Mouse (Mus musculus) forebrain, embryonic 10.5 days (tissue): Measurements from ENCODE around the gene Spns2. TPM values are rescaled to one million over a fixed set of nuclear protein-coding genes. Genes with fewer than 3 reads are reported as not detected.
"Not testable (repeated sequence)": the region's sequence is repeated elsewhere in the genome, so short reads cannot be mapped to it uniquely, and the experiment has no call there.

Source experiments
- DNase-seq: peaks from one replicate; pipeline ENCODE4 v3.0.0-alpha.2; 2017; ENCODE audit warnings: low spot score; ENCODE audit errors: extremely low spot score
- H3K27ac ChIP-seq: fragments of 300-500 bp; sonication (generic); 2 replicates; pipeline ENCODE4 v1.5.1; 2016; ENCODE audit warnings: mild to moderate bottlenecking
- H3K27me3 ChIP-seq: fragments of 300-500 bp; sonication (generic); 2 replicates; pipeline ENCODE4 v1.6.1; 2016; ENCODE audit warnings: mild to moderate bottlenecking; ENCODE audit not compliant: poor library complexity, severe bottlenecking
- H3K36me3 ChIP-seq: fragments of 300-500 bp; sonication (generic); replicated peaks from 2 replicates; pipeline ENCODE4 v1.6.1; 2016; ENCODE audit warnings: mild to moderate bottlenecking, moderate library complexity
- H3K4me1 ChIP-seq: fragments of 300-500 bp; sonication (generic); 2 replicates; pipeline ENCODE4 v1.6.1; 2016
- H3K4me3 ChIP-seq: fragments of 300-500 bp; sonication (generic); 2 replicates; pipeline ENCODE4 v1.5.1; 2016; ENCODE audit warnings: mild to moderate bottlenecking, moderate library complexity
- H3K9me3 ChIP-seq: fragments of 300-500 bp; sonication (generic); 2 replicates; pipeline ENCODE4 v1.6.1; 2016; ENCODE audit warnings: mild to moderate bottlenecking, moderate library complexity
- WGBS: fragments of 180-500 bp; shearing (Covaris S2); methylation state at CpG from one replicate; pipeline ENCODE4 v1.1.7; 2016; 5-methylcytosine and 5-hydroxymethylcytosine counted together
- polyA plus RNA-seq: library from polyadenylated mRNA; unstranded; fragments of >200 nt; fragmentation: Nextera tagmentation; extraction: Ambion mirVana; gene quantifications from 2 replicates; pipeline ENCODE4 v1.2.1, GENCODE M21; 2016

The Spns2 gene
- polyA plus RNA-seq, 1 experiment from 2014 or later = 3.0 TPM

- Histone ChIP-seq H3K4me3 (peak overlapping the region; percentile 96), H3K4me1 (peaks cover 28% of the 10 kb centered on the region), H3K36me3 (peaks cover 36% of the 10 kb centered on the region), H3K27ac (peak overlapping the region; percentile 94)
- H3K27me3 ChIP-seq, H3K9me3 ChIP-seq, DNase-seq: not testable (repeated sequence)
- WGBS = 47% methylated on average over 6 of the region's 6 CpGs
Measured at GRCm38 (mm10) chr11:72440597-72440964, 49.1 kb downstream of the Spns2 start.

- no peak overlapping the region for H3K27ac ChIP-seq
- no peak for DNase-seq
- H3K4me1 ChIP-seq = peaks cover 35% of the 10 kb centered on the region
- no peak overlapping the region for H3K4me3 ChIP-seq
- WGBS = 82% methylated on average over 4 of the region's 4 CpGs
- H3K27me3 ChIP-seq = no peaks in the 10 kb centered on the region
- H3K9me3 ChIP-seq = no peaks in the 10 kb centered on the region
- peaks cover 15% of the 10 kb centered on the region for H3K36me3 ChIP-seq
Measured at GRCm38 (mm10) chr11:72438411-72438810, 51.3 kb downstream of the Spns2 start.

GRCm38 (mm10) chr11:72436756-72437650, 52.7 kb downstream of the Spns2 start:
- Histone ChIP-seq H3K27ac (peak overlapping the region; percentile 12; the same call in 1 of the 2 replicates), H3K36me3 (peaks cover under 1% of the 10 kb centered on the region), H3K9me3 (no peaks in the 10 kb centered on the region), H3K4me1 (peaks cover 24% of the 10 kb centered on the region), H3K27me3 (no peaks in the 10 kb centered on the region), H3K4me3 (no peak overlapping the region)
- 82% methylated on average over 16 of the region's 16 CpGs for WGBS
- DNase-seq = no peak

- H3K27ac ChIP-seq = no peak overlapping the region
- H3K9me3 ChIP-seq = no peaks in the 10 kb centered on the region
- no peak overlapping the region for H3K4me3 ChIP-seq
- WGBS = 81% methylated on average over 5 of the region's 5 CpGs
- no peaks in the 10 kb centered on the region for H3K27me3 ChIP-seq
- no peaks in the 10 kb centered on the region for H3K36me3 ChIP-seq
- DNase-seq = no peak
- H3K4me1 ChIP-seq = peaks cover 20% of the 10 kb centered on the region
Measured at GRCm38 (mm10) chr11:72436271-72436670, 53.4 kb downstream of the Spns2 start.

- Histone ChIP-seq H3K4me1 (peaks cover 20% of the 10 kb centered on the region), H3K9me3 (no peaks in the 10 kb centered on the region), H3K27me3 (no peaks in the 10 kb centered on the region), H3K27ac (no peak overlapping the region), H3K36me3 (no peaks in the 10 kb centered on the region), H3K4me3 (no peak overlapping the region)
- DNase-seq = no peak
- 48% methylated on average over 2 of the region's 2 CpGs for WGBS
Measured at GRCm38 (mm10) chr11:72435694-72436045, 54.0 kb downstream of the Spns2 start.

- DNase-seq = no peak
- WGBS = 74% methylated on average over 11 of the region's 11 CpGs
- Histone ChIP-seq H3K4me3 (no peak within 1 kb of the TSS), H3K9me3 (no peaks in the 10 kb centered on the region), H3K27me3 (no peaks in the 10 kb centered on the region), H3K4me1 (peaks cover 20% of the 10 kb centered on the region), H3K36me3 (no peaks in the 10 kb centered on the region), H3K27ac (no peak within 1 kb of the TSS)
Measured at GRCm38 (mm10) chr11:72434963-72435693, 54.6 kb downstream of the Spns2 start, which contains the start of gene Ggt6. Gene Ggt6, plus strand, starts transcription at chr11:72435526.

- H3K4me3 ChIP-seq, DNase-seq, H3K27ac ChIP-seq, H3K4me1 ChIP-seq, H3K9me3 ChIP-seq, H3K36me3 ChIP-seq, H3K27me3 ChIP-seq: not testable (repeated sequence)
- 68% methylated on average over 9 of the region's 9 CpGs for WGBS
Measured at GRCm38 (mm10) chr11:72430311-72431068, 59.2 kb downstream of the Spns2 start.

- DNase-seq = peak; percentile 72
- H3K4me3 ChIP-seq = peak overlapping the region; percentile 27
- no peaks in the 10 kb centered on the region for H3K27me3 ChIP-seq
- WGBS = 50% methylated on average over 7 of the region's 7 CpGs
- H3K9me3 ChIP-seq = no peaks in the 10 kb centered on the region; the same call in 1 of the 2 replicates
- H3K36me3 ChIP-seq = no peaks in the 10 kb centered on the region
- H3K27ac ChIP-seq = peak overlapping the region; percentile 70
- H3K4me1 ChIP-seq = no peaks in the 10 kb centered on the region; the same call in 1 of the 2 replicates
Measured at GRCm38 (mm10) chr11:72429288-72429690, 60.4 kb downstream of the Spns2 start.

- peak overlapping the region; percentile 20; the same call in 1 of the 2 replicates for H3K4me3 ChIP-seq
- 0 out of 2 replicates have a peak overlapping the region, but pooled peaks have one; percentile 70 for H3K27ac ChIP-seq
- peak; percentile 73 for DNase-seq
- H3K4me1 ChIP-seq = no peaks in the 10 kb centered on the region; the same call in 1 of the 2 replicates
- no peaks in the 10 kb centered on the region for H3K36me3 ChIP-seq
- 2% methylated on average over 5 of the region's 5 CpGs for WGBS
- H3K9me3 ChIP-seq = no peaks in the 10 kb centered on the region; the same call in 1 of the 2 replicates
- no peaks in the 10 kb centered on the region for H3K27me3 ChIP-seq
Measured at GRCm38 (mm10) chr11:72428694-72429093, 61.0 kb downstream of the Spns2 start.

- Histone ChIP-seq H3K27ac (no peak overlapping the region), H3K4me1 (no peaks in the 10 kb centered on the region; the same call in 1 of the 2 replicates), H3K9me3 (no peaks in the 10 kb centered on the region; the same call in 1 of the 2 replicates), H3K4me3 (no peak overlapping the region), H3K27me3 (no peaks in the 10 kb centered on the region), H3K36me3 (no peaks in the 10 kb centered on the region)
- DNase-seq = no peak
Measured at GRCm38 (mm10) chr11:72426884-72427283, 62.8 kb downstream of the Spns2 start.

GRCm38 (mm10) chr11:72425201-72425600, 64.5 kb downstream of the Spns2 start:
- H3K36me3 ChIP-seq = no peaks in the 10 kb centered on the region
- no peaks in the 10 kb centered on the region for H3K27me3 ChIP-seq
- DNase-seq = no peak
- H3K27ac ChIP-seq = no peak overlapping the region
- no peak overlapping the region for H3K4me3 ChIP-seq
- no peaks in the 10 kb centered on the region; the same call in 1 of the 2 replicates for H3K4me1 ChIP-seq
- H3K9me3 ChIP-seq = no peaks in the 10 kb centered on the region; the same call in 1 of the 2 replicates

- Histone ChIP-seq H3K27ac (no peak overlapping the region), H3K4me3 (no peak overlapping the region), H3K4me1 (no peaks in the 10 kb centered on the region), H3K9me3 (no peaks in the 10 kb centered on the region; the same call in 1 of the 2 replicates), H3K36me3 (no peaks in the 10 kb centered on the region), H3K27me3 (no peaks in the 10 kb centered on the region)
- no peak for DNase-seq
- 86% methylated on average over 4 of the region's 4 CpGs for WGBS
Measured at GRCm38 (mm10) chr11:72423686-72424085, 66.0 kb downstream of the Spns2 start.
